Mouse (Mus musculus) layer of hippocampus, postnatal 10 days (tissue): ENCODE measurements around the gene Scgb2b26. TPM values are rescaled to one million over a fixed set of nuclear protein-coding genes. Genes with fewer than 3 reads are reported as not detected.

Experiments
- DNase-seq, 2 experiments: peaks; one replicate each; pipeline ENCODE4 v3.0.0; 2021; ENCODE audit warnings: low spot score in 2 of 2
- long read RNA-seq: library from polyadenylated mRNA; stranded (forward); transcript quantifications from one replicate; pipeline ENCODE4 v2.0.0, GENCODE M21; 2023
- total RNA-seq, 2 experiments: library from RNA; stranded (reverse); gene quantifications; 2 replicates each; pipeline ENCODE4 v1.2.3; 2021

The Scgb2b26 gene
- total RNA-seq = not detected
- long read RNA-seq = 0 reads

DNA sequence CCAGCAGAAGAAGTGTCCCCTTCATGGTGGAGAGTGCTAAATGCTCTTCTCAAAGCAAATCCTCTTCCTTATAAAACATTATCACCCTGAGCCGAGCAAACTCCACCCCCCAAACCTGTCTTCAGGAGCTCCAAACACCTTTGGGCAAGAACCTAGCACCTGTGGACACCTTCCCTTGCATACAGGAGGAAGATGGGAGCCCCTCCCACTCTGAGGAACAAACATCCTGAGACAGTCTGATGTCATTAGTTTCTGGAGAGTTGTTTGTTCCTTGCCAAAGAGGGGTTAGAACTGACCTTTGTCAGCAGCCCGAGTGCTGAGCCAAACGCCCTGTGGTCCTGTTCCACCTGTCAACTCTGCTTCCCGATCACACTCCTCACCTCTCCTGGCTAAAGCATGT, at the start of gene Scgb2b26:
Gene Scgb2b26, minus strand, starts transcription at position 101 of the 400 bp plus-strand sequence.
- DNase-seq = no peak

DNA sequence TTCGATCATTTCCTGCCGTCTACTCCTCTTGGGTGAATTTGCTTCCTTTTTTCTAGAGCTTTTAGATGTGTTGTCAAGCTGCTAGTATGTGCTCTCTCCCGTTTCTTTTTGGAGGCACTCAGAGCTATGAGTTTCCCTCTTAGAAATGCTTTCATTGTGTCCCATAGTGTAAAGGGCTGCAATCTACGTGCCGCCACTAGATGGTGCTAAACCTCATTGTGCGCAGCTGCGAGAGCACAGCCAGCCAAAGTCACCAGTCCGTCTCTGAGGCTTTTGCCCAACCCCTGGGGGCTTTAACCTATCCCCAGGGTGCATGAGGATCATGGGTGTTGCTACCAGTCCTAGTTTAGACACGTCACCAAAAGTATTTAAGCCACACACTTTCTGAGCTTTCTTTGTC, 37.4 kb upstream of the Scgb2b26 start:
- peak; percentile 12 to 25 for DNase-seq

DNA sequence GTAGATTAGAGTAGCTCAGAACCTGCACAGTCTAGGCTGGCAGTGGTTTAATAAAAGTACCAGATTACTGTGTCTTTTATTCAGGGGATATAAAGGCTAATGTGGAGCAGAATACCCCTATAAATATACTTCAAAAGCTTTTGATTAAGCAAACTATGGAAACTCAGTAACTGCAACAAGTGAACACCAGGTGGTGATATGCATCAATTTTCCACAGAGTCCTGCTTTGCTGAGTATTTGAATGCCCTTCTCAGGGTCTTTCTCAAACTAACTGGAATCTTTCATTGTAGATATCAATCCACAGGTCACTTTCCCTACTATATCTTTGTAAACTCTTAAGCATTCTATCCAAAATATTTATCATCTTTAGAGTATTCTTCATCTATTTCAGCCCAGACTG, 41.9 kb downstream of the Scgb2b26 start:
- no peak for DNase-seq

DNA sequence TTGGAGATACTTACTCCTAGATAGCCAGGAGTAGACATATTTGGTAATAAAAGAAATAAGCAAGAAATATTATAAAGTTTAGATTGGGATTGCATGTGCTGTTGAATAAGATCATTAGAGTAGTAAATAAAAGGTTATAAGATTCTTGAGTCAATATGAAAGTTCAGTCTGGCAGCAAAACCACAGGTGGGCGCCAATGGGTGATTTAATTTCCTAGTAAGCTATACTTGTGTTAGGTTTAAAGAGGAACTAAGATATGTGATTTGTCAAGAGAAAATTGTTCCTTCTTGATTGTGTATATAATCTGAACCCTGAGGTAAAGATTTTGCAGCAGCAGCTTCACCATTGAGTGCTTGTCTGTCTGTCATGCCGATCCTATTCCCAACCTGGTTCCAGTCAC, 44.0 kb downstream of the Scgb2b26 start:
- no peak for DNase-seq

DNA sequence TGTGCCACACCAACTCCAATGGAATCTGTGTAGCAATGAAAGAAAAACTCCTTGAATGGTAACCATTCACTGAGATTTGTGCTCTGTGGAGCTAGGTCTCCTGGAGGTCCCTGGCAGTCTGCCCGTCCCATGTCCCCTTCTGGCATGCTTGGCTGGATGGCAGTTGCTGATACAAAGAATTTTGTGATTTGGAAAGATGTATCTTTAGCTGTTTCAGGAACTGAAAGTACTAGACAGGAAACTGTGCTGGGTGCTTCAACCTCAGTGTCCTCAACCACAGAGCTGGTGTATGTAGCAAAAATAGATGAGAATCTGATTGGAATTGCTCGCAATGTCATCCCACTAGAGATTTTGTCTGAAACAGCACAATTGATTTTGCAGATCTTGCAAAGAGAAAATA, 44.8 kb downstream of the Scgb2b26 start:
- DNase-seq = no peak

Other genes starting within 250 kb of the Scgb2b26 start
- gene Scgb2b24, start 205.7 kb downstream of the Scgb2b26 start, total RNA-seq = not detected
- gene Scgb1b24, start 201.2 kb downstream of the Scgb2b26 start, total RNA-seq = not detected
- not detected for gene Scgb2b27, start 68.9 kb upstream of the Scgb2b26 start, total RNA-seq
- not detected for gene Scgb1b27, start 76.4 kb upstream of the Scgb2b26 start, total RNA-seq
- not detected for gene Scgb1b30, start 150.4 kb upstream of the Scgb2b26 start, total RNA-seq
- gene Wtip, start 188.2 kb upstream of the Scgb2b26 start, total RNA-seq = 10 to 100 TPM; 18.0 to 22.3 TPM
- gene Uba2, start 224.6 kb upstream of the Scgb2b26 start, total RNA-seq = 10 to 100 TPM; 84.8 to 85.0 TPM